Mouse (Mus musculus) limb, embryonic 14.5 days (tissue): ENCODE data around the gene Aph1b. TPM values are rescaled to one million over a fixed set of nuclear protein-coding genes. Genes with fewer than 3 reads are reported as not detected.
A peak's percentile ranks its signal among the peaks of the same experiment; 100 is the strongest.

Experiments
- ATAC-seq: fragments of 200-750 bp; cut with Nextera tagmentation; 2 replicates; pipeline ENCODE4 v1.8.0; 2017; ENCODE audit warnings: low read depth, moderate number of reproducible peaks, moderate TSS enrichment; ENCODE audit not compliant: low FRiP score
- DNase-seq: peaks from one replicate; pipeline ENCODE4 v3.0.0-alpha.2; 2015; ENCODE audit warnings: low spot score
- H3K27ac ChIP-seq: fragments of 300-500 bp; sonication (generic); replicated peaks from 2 replicates; pipeline ENCODE4 v1.5.1; 2014; ENCODE audit warnings: low read depth, mild to moderate bottlenecking, low read length, moderate library complexity, mixed read lengths
- H3K27me3 ChIP-seq: fragments of 300-500 bp; sonication (generic); 2 replicates; pipeline ENCODE4 v1.6.1; 2014; ENCODE audit warnings: low read length, mixed read lengths; ENCODE audit not compliant: control insufficient read depth, insufficient read depth
- H3K36me3 ChIP-seq: fragments of 300-500 bp; sonication (generic); 2 replicates; pipeline ENCODE4 v1.6.1; 2014; ENCODE audit warnings: mild to moderate bottlenecking, low read length, moderate library complexity, mixed read lengths; ENCODE audit not compliant: control insufficient read depth, insufficient read depth
- H3K4me1 ChIP-seq: fragments of 300-500 bp; sonication (generic); 2 replicates; pipeline ENCODE4 v1.6.1; 2014; ENCODE audit warnings: antibody characterized with exemption, low read length, mixed read lengths; ENCODE audit not compliant: control insufficient read depth, insufficient read depth
- H3K4me2 ChIP-seq: fragments of 300-500 bp; sonication (generic); replicated peaks from 2 replicates; pipeline ENCODE4 v1.6.1; 2014; ENCODE audit warnings: low read depth, mild to moderate bottlenecking, low read length, moderate library complexity; ENCODE audit not compliant: severe bottlenecking
- H3K4me3 ChIP-seq: fragments of 300-500 bp; sonication (generic); replicated peaks from 2 replicates; pipeline ENCODE4 v1.5.1; 2014; ENCODE audit warnings: low read length
- H3K9ac ChIP-seq: fragments of 300-500 bp; sonication (generic); 2 replicates; pipeline ENCODE4 v1.6.1; 2014; ENCODE audit warnings: mild to moderate bottlenecking, low read depth, low read length, moderate library complexity; ENCODE audit not compliant: severe bottlenecking
- H3K9me3 ChIP-seq: fragments of 300-500 bp; sonication (generic); 2 replicates; pipeline ENCODE4 v1.6.1; 2016; ENCODE audit warnings: low read length; ENCODE audit not compliant: control insufficient read depth
- POLR2A ChIP-seq: fragments of 200-500 bp; IDR thresholded peaks from 2 replicates; pipeline ENCODE4 v1.8.0; 2012; ENCODE audit warnings: inconsistent platforms, mild to moderate bottlenecking, moderate library complexity, borderline replicate concordance; ENCODE audit not compliant: insufficient read depth, insufficient read length; ENCODE audit errors: extremely low read depth
- WGBS: fragments of 180-500 bp; shearing (Covaris S2); extraction: QIAGEN DNeasy Blood & Tissue Kit; methylation state at CpG from one replicate; pipeline ENCODE4 v1.1.7; 2014; 5-methylcytosine and 5-hydroxymethylcytosine counted together
- polyA plus RNA-seq, 2 experiments: library from polyadenylated mRNA; depleted of rRNA in 1 of 2; stranded (reverse) in 1 of 2; unstranded in 1 of 2; fragments of >200 nt; fragmentation: Nextera tagmentation in 1 of 2; extraction: Ambion mirVana in 1 of 2; gene quantifications; 2 replicates each; pipeline versions ENCODE4 v1.2.1 to v1.2.3; 2012 to 2014

Aph1b gene
- 6.3 and 7.6 TPM in 2 replicates for polyA plus RNA-seq (2012; rRNA removed)
- 11.4 and 13.2 TPM in 2 replicates for polyA plus RNA-seq (2014; fragmentation: Nextera tagmentation; extraction: Ambion mirVana)

GRCm38 (mm10) chr9:66795464-66796324, at the start of gene Aph1b:
TSS of gene Aph1b (minus strand) at chr9:66795490.
- peak within 1 kb of the TSS; percentile 73 for H3K9ac ChIP-seq
- peak within 1 kb of the TSS; percentile 64 for H3K4me3 ChIP-seq
- TF ChIP-seq POLR2A, result no peak; the same call in 1 of the 2 replicates
- no peaks in the 10 kb centered on the region for H3K4me1 ChIP-seq
- H3K27me3 ChIP-seq, result no peaks in the 10 kb centered on the region
- peak; percentile 97 for ATAC-seq
- DNase-seq, result peak; percentile 98
- WGBS, result under 1% methylated on average over 34 of the region's 42 CpGs
- no peaks in the 10 kb centered on the region for H3K36me3 ChIP-seq
- H3K27ac ChIP-seq, result peak within 1 kb of the TSS; percentile 84
- H3K9me3 ChIP-seq, result no peaks in the 10 kb centered on the region
- H3K4me2 ChIP-seq, result peak within 1 kb of the TSS; percentile 63

GRCm38 (mm10) chr9:66835097-66835480, 39.8 kb upstream of the Aph1b start:
- no peaks in the 10 kb centered on the region for H3K9me3 ChIP-seq
- H3K4me2 ChIP-seq, result peak overlapping the region; percentile 84
- ATAC-seq (peak; percentile 69), DNase-seq (no peak)
- H3K27me3 ChIP-seq, result no peaks in the 10 kb centered on the region
- TF ChIP-seq POLR2A, result no peak
- no peaks in the 10 kb centered on the region for H3K36me3 ChIP-seq
- H3K9ac ChIP-seq, result peak overlapping the region; percentile 34
- under 1% methylated on average over 24 of the region's 24 CpGs for WGBS
- H3K4me3 ChIP-seq, result peak overlapping the region; percentile 64
- no peak overlapping the region for H3K27ac ChIP-seq
- H3K4me1 ChIP-seq, result peaks cover 6% of the 10 kb centered on the region; the same call in 1 of the 2 replicates

GRCm38 (mm10) chr9:66834318-66835096, 39.2 kb upstream of the Aph1b start, which contains the start of gene Aph1c:
TSS of gene Aph1c (minus strand) at chr9:66834726.
- H3K27ac ChIP-seq, result no peak within 1 kb of the TSS
- under 1% methylated on average over 57 of the region's 58 CpGs for WGBS
- no peaks in the 10 kb centered on the region for H3K9me3 ChIP-seq
- peak within 1 kb of the TSS; percentile 84 for H3K4me2 ChIP-seq
- DNase-seq, result peak; percentile 99
- no peaks in the 10 kb centered on the region for H3K36me3 ChIP-seq
- ATAC-seq, result peak; percentile 99
- H3K4me1 ChIP-seq, result peaks cover 6% of the 10 kb centered on the region; the same call in 1 of the 2 replicates
- TF ChIP-seq POLR2A, result no peak
- peak within 1 kb of the TSS; percentile 64 for H3K4me3 ChIP-seq
- H3K27me3 ChIP-seq, result no peaks in the 10 kb centered on the region
- peak within 1 kb of the TSS; percentile 58 for H3K9ac ChIP-seq

- 17% methylated on average over 7 of the region's 7 CpGs for WGBS
- Histone ChIP-seq H3K9me3 (no peaks in the 10 kb centered on the region), H3K4me1 (peaks cover 6% of the 10 kb centered on the region; the same call in 1 of the 2 replicates), H3K27ac (no peak overlapping the region), H3K9ac (no peak overlapping the region), H3K36me3 (no peaks in the 10 kb centered on the region), H3K27me3 (no peaks in the 10 kb centered on the region), H3K4me3 (peak overlapping the region; percentile 64), H3K4me2 (peak overlapping the region; percentile 84)
- no peak for TF ChIP-seq POLR2A
- no peak for ATAC-seq
- no peak for DNase-seq
Measured at GRCm38 (mm10) chr9:66833851-66834250, 38.6 kb upstream of the Aph1b start.

- H3K9me3 ChIP-seq, result no peaks in the 10 kb centered on the region
- H3K27ac ChIP-seq, result no peak overlapping the region
- H3K4me2 ChIP-seq, result no peak overlapping the region
- H3K4me3 ChIP-seq, result no peak overlapping the region
- ATAC-seq (no peak), DNase-seq (no peak)
- no peaks in the 10 kb centered on the region for H3K36me3 ChIP-seq
- no peaks in the 10 kb centered on the region for H3K27me3 ChIP-seq
- TF ChIP-seq POLR2A, result no peak
- no peak overlapping the region for H3K9ac ChIP-seq
- 63% methylated on average over 4 of the region's 4 CpGs for whole genome bisulfite sequencing
- H3K4me1 ChIP-seq, result peaks cover 6% of the 10 kb centered on the region; the same call in 1 of the 2 replicates
Measured at GRCm38 (mm10) chr9:66832366-66832908, 37.1 kb upstream of the Aph1b start.
